Mouse (Mus musculus) kidney, adult 2 months (tissue): Measurements from ENCODE around the gene Gm5617.

Experiments used
- CTCF ChIP-seq: fragments of 200-500 bp; conservative IDR thresholded peaks from 2 replicates; pipeline ENCODE4 v1.5.1; 2011; ENCODE audit warnings: low read depth, mild to moderate bottlenecking, control low read depth, low read length, moderate library complexity, mixed read lengths; ENCODE audit not compliant: insufficient read depth, insufficient read length
- POLR2A ChIP-seq: fragments of 200-500 bp; IDR thresholded peaks from one replicate; pipeline ENCODE4 v1.6.1; 2011; ENCODE audit warnings: low read depth, low read length, control low read depth

DNA sequence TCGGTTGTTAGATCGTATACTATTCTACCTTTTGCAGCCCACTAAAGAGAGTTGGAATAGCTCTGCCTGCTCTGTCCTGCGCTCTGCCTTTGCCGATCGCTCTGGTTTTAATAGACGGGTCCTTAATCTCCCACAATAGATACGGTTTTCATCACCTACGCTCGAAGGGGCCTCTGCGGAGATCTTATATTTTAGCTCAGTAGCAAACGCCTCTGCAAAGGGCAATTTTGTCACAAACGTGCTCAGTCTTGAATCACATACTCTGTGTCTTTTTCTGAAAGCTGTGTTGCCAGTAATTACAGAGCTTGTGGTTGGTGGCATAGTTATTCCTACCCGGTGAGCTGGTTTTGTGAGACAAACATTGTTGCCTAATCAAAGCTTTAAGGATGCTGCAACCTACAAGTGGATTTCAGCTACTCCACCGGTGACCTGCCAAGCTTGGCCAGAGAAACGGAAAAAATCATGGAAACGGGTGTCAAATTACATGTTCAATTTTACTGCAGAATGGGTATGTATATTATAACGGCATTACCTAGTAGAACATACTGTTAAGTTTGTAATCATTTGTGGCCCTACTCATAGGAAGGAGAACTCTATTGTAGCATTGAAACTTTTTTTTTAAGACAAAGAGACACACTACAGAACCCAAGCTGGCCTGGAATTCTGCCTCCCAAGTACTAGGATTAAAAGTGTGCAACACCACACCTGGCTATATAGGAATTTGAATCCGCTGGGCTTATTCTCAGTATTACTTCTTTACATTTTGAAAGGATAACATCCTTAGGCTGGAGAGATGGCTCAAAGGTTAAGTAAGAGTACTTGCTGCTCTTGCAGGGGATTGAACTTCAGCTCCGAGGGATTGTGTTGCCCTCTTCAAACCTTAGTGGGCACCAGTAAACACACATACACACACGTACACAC is 13.8 kb upstream of the Gm5617 start:
- TF ChIP-seq POLR2A, result no peak
- TF ChIP-seq CTCF, result no peak
